Mouse (Mus musculus): ENCODE results near the gene Zfp185. TPM values are rescaled to one million over a fixed set of nuclear protein-coding genes. Genes with fewer than 3 reads are reported as not detected.
A peak's percentile ranks its signal among the peaks of the same experiment; 100 is the strongest.

The Zfp185 gene
- polyA plus RNA-seq, 1 experiment = not detected

GRCm38 (mm10) chrX:72982831-72983230 is 4.3 kb upstream of the Zfp185 start:
- TF ChIP-seq USF1 (IDR thresholded peaks at IDR 0.05; ENCODE audit: low read depth) (no peak), MYOG (IDR thresholded peaks at IDR 0.05; ENCODE audit: control insufficient read depth, extremely low read depth, insufficient read length) (no peak), FOSL1 (IDR thresholded peaks at IDR 0.05; ENCODE audit: insufficient read depth, low read length, poor library complexity, severe bottlenecking) (no peak), MAX (IDR thresholded peaks at IDR 0.05) (no peak), MYOD1 (IDR thresholded peaks at IDR 0.05; ENCODE audit: control insufficient read depth, insufficient read length, low read depth) (no peak), CEBPB (IDR thresholded peaks at IDR 0.05; ENCODE audit: low read depth) (no peak), CTCF (IDR thresholded peaks at IDR 0.05; ENCODE audit: control insufficient read depth, insufficient read depth, insufficient read length) (no peak)
- H3ac ChIP-seq (ENCODE audit: control insufficient read depth, insufficient read length, low read depth) = no peak overlapping the region
- H3K27me3 ChIP-seq (ENCODE audit: control insufficient read depth, insufficient read depth, insufficient read length) = peaks cover 20% of the 10 kb centered on the region
- no peaks in the 10 kb centered on the region for H3K79me2 ChIP-seq (ENCODE audit: control insufficient read depth, insufficient read depth)
- H3K79me3 ChIP-seq (ENCODE audit: low read depth) = no peaks in the 10 kb centered on the region
- no peak overlapping the region for H3K4me3 ChIP-seq (ENCODE audit: insufficient read depth, poor library complexity, severe bottlenecking)
- H3K36me3 ChIP-seq (ENCODE audit: control insufficient read depth, insufficient read depth) = no peaks in the 10 kb centered on the region

- Histone ChIP-seq H3ac (ENCODE audit: control insufficient read depth, insufficient read length, low read depth) (no peak overlapping the region), H3K4me3 (ENCODE audit: insufficient read depth, poor library complexity, severe bottlenecking) (no peak overlapping the region), H3K79me3 (ENCODE audit: low read depth) (no peaks in the 10 kb centered on the region), H3K27me3 (ENCODE audit: control insufficient read depth, insufficient read depth, insufficient read length) (peaks cover 18% of the 10 kb centered on the region), H3K79me2 (ENCODE audit: control insufficient read depth, insufficient read depth) (no peaks in the 10 kb centered on the region), H3K36me3 (ENCODE audit: control insufficient read depth, insufficient read depth) (no peaks in the 10 kb centered on the region)
- TF ChIP-seq MAX (IDR thresholded peaks at IDR 0.05) (no peak), MYOD1 (IDR thresholded peaks at IDR 0.05; ENCODE audit: control insufficient read depth, insufficient read length, low read depth) (no peak), USF1 (IDR thresholded peaks at IDR 0.05; ENCODE audit: low read depth) (no peak)
Measured at GRCm38 (mm10) chrX:72985607-72986006, 1.5 kb upstream of the Zfp185 start.

GRCm38 (mm10) chrX:72987520-72987905 is 374 bp downstream of the Zfp185 start:
- Histone ChIP-seq H3K79me3 (ENCODE audit: low read depth) (no peaks in the 10 kb centered on the region), H3ac (ENCODE audit: control insufficient read depth, insufficient read length, low read depth) (peak overlapping the region; percentile 23), H3K27me3 (ENCODE audit: control insufficient read depth, insufficient read depth, insufficient read length) (peaks cover 18% of the 10 kb centered on the region), H3K79me2 (ENCODE audit: control insufficient read depth, insufficient read depth) (no peaks in the 10 kb centered on the region), H3K4me3 (ENCODE audit: insufficient read depth, poor library complexity, severe bottlenecking) (no peak overlapping the region), H3K36me3 (ENCODE audit: control insufficient read depth, insufficient read depth) (no peaks in the 10 kb centered on the region)
- no peak for TF ChIP-seq MYOD1 (IDR thresholded peaks at IDR 0.05; ENCODE audit: control insufficient read depth, insufficient read length, low read depth)
- no peak for TF ChIP-seq MAX (IDR thresholded peaks at IDR 0.05)
- TF ChIP-seq USF1 (IDR thresholded peaks at IDR 0.05; ENCODE audit: low read depth) = no peak
- TF ChIP-seq CTCF (IDR thresholded peaks at IDR 0.05; ENCODE audit: control insufficient read depth, insufficient read depth, insufficient read length) = no peak
- no peak for TF ChIP-seq CEBPB (IDR thresholded peaks at IDR 0.05; ENCODE audit: low read depth)
- TF ChIP-seq MYOG (IDR thresholded peaks at IDR 0.05; ENCODE audit: control insufficient read depth, extremely low read depth, insufficient read length) = no peak
- TF ChIP-seq FOSL1 (IDR thresholded peaks at IDR 0.05; ENCODE audit: insufficient read depth, low read length, poor library complexity, severe bottlenecking) = no peak

- H3K79me2 ChIP-seq (ENCODE audit: control insufficient read depth, insufficient read depth) = no peaks in the 10 kb centered on the region
- no peaks in the 10 kb centered on the region for H3K36me3 ChIP-seq (ENCODE audit: control insufficient read depth, insufficient read depth)
- H3K4me3 ChIP-seq (ENCODE audit: insufficient read depth, poor library complexity, severe bottlenecking) = no peak overlapping the region
- no peak overlapping the region for H3ac ChIP-seq (ENCODE audit: control insufficient read depth, insufficient read length, low read depth)
- H3K79me3 ChIP-seq (ENCODE audit: low read depth) = no peaks in the 10 kb centered on the region
- peaks cover 17% of the 10 kb centered on the region for H3K27me3 ChIP-seq (ENCODE audit: control insufficient read depth, insufficient read depth, insufficient read length)
- TF ChIP-seq FOSL1 (IDR thresholded peaks at IDR 0.05; ENCODE audit: insufficient read depth, low read length, poor library complexity, severe bottlenecking) = no peak
Measured at GRCm38 (mm10) chrX:72988431-72988830, 1.3 kb downstream of the Zfp185 start.

GRCm38 (mm10) chrX:72990581-72990980 is 3.4 kb downstream of the Zfp185 start:
- peaks cover 7% of the 10 kb centered on the region for H3K27me3 ChIP-seq (ENCODE audit: control insufficient read depth, insufficient read depth, insufficient read length)
- no peak overlapping the region for H3ac ChIP-seq (ENCODE audit: control insufficient read depth, insufficient read length, low read depth)
- TF ChIP-seq USF1 (IDR thresholded peaks at IDR 0.05; ENCODE audit: low read depth) = no peak
- no peak for TF ChIP-seq MYOG (IDR thresholded peaks at IDR 0.05; ENCODE audit: control insufficient read depth, extremely low read depth, insufficient read length)
- TF ChIP-seq FOSL1 (IDR thresholded peaks at IDR 0.05; ENCODE audit: insufficient read depth, low read length, poor library complexity, severe bottlenecking) = no peak
- TF ChIP-seq CTCF (IDR thresholded peaks at IDR 0.05; ENCODE audit: control insufficient read depth, insufficient read depth, insufficient read length) = no peak
- no peak for TF ChIP-seq MAX (IDR thresholded peaks at IDR 0.05)
- no peak for TF ChIP-seq MYOD1 (IDR thresholded peaks at IDR 0.05; ENCODE audit: control insufficient read depth, insufficient read length, low read depth)
- no peak for TF ChIP-seq CEBPB (IDR thresholded peaks at IDR 0.05; ENCODE audit: low read depth)
- no peaks in the 10 kb centered on the region for H3K79me3 ChIP-seq (ENCODE audit: low read depth)
- H3K79me2 ChIP-seq (ENCODE audit: control insufficient read depth, insufficient read depth) = no peaks in the 10 kb centered on the region
- no peaks in the 10 kb centered on the region for H3K36me3 ChIP-seq (ENCODE audit: control insufficient read depth, insufficient read depth)
- no peak overlapping the region for H3K4me3 ChIP-seq (ENCODE audit: insufficient read depth, poor library complexity, severe bottlenecking)

- H3K27me3 ChIP-seq (ENCODE audit: control insufficient read depth, insufficient read depth, insufficient read length) = peaks cover 8% of the 10 kb centered on the region
- no peaks in the 10 kb centered on the region for H3K79me2 ChIP-seq (ENCODE audit: control insufficient read depth, insufficient read depth)
- H3K4me3 ChIP-seq (ENCODE audit: insufficient read depth, poor library complexity, severe bottlenecking) = no peak overlapping the region
- TF ChIP-seq MYOG (IDR thresholded peaks at IDR 0.05; ENCODE audit: control insufficient read depth, extremely low read depth, insufficient read length) (no peak), MAX (IDR thresholded peaks at IDR 0.05) (no peak), MYOD1 (IDR thresholded peaks at IDR 0.05; ENCODE audit: control insufficient read depth, insufficient read length, low read depth) (no peak), FOSL1 (IDR thresholded peaks at IDR 0.05; ENCODE audit: insufficient read depth, low read length, poor library complexity, severe bottlenecking) (no peak), CEBPB (IDR thresholded peaks at IDR 0.05; ENCODE audit: low read depth) (no peak), USF1 (IDR thresholded peaks at IDR 0.05; ENCODE audit: low read depth) (no peak)
- H3K79me3 ChIP-seq (ENCODE audit: low read depth) = no peaks in the 10 kb centered on the region
- H3K36me3 ChIP-seq (ENCODE audit: control insufficient read depth, insufficient read depth) = no peaks in the 10 kb centered on the region
- H3ac ChIP-seq (ENCODE audit: control insufficient read depth, insufficient read length, low read depth) = no peak overlapping the region
Measured at GRCm38 (mm10) chrX:72992291-72992919, 5.3 kb downstream of the Zfp185 start.
